Mouse (Mus musculus): ENCODE data around the gene Otop3.

Gene Otop3

DNA sequence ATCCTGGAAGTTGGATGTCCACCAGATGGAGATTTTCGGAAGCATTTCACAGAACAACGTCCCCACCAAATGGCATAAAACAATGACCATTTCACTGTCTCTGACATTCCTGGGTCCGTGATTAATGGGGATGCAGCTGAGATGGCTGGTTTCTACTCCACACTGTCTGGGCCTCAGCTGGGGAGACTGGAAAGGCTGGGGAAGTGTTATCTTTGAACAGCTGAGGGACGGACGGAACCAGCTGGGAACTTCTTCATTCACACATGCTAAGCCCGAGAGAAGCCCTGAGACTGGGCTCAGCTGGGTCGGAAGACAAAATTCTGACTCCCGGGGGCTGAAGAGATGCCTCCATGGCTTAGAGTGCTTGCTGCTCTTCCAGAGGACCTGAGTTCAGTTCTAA, 36.8 kb downstream of the Otop3 start:
- no peak for TF ChIP-seq GATA4 (IDR thresholded peaks at IDR 0.05; ENCODE audit: insufficient replicate concordance, low read length)

DNA sequence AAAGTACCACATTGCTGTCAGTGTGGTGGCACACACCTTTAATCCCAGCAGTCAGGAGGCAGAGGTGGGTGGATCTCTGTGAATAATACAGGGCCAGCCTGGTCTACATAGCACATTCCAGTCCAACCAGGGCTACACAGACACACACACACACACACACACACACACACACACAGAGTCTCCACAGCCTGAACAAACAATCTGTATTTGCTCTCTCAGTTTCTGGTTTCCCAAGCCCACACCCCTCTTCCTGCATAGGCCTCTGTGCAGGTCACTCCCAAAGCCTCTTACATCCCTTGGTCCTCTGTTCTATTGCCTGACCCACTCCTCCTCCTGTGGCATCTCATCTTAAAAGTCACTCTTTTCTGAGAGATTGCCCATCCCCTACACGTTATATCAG, 37.5 kb downstream of the Otop3 start:
- no peak for TF ChIP-seq GATA4 (IDR thresholded peaks at IDR 0.05; ENCODE audit: insufficient replicate concordance, low read length)

DNA sequence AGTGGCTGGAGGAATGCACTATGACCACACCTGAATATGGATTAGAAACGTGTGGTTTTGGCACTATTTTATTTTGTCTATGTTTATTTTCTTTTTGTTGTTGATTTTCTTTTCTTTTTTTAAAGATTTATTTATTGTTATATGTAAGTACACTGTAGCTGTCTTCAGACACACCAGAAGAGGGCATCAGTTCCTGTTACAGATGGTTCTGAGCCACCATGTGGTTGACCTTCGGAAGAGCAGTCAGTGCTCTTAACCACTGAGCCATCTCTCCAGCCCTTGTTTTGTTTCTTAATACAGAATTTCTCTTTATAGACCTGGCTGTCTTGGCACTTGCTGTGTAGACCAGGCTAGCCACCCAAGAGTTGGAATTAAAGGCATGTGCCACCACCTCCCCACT, 38.2 kb downstream of the Otop3 start:
- TF ChIP-seq GATA4 (IDR thresholded peaks at IDR 0.05; ENCODE audit: insufficient replicate concordance, low read length): no peak

DNA sequence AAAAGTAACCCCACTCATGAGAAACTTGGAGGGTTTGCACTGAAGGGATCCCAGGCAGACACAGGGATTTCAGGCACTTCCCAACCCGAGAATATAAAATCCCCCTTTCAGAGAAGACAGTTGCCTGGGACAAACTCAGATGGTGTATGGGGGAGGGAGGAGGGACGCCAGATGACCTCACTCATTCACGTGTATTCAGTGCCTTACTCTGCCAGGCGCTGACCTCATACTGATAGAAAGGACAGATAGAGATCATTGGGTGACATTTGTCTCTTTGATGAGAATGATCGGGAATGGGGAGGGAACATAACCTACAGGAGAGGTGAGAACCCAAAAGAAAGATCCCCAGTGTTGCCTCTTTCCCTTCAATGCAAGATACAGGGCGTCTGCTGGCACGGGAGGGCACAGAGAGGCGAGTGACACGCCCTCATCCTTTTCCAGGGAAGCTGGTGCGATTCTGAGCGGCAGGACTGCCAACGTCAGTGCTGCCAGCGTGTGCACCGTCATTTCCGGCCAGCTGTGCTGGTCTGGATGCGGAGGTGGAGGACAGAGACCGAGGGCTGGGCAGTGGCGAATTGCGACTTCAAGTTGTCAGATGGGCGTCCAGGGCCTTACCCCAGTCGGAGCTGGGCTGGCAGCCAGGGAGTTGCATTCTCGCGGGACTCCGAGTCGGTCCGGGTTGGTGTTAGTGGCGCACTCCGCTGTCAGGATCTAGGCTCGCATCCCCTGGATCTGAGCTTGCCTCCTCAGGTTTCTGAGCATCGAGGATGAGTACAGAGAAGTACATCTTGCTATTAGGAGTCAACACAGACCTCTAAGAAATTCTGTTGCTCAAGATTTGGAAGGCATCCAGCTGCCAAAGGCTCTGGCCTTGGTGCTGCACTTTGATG, 39.5 kb downstream of the Otop3 start:
- no peak for TF ChIP-seq GATA4 (IDR thresholded peaks at IDR 0.05; ENCODE audit: insufficient replicate concordance, low read length)

DNA sequence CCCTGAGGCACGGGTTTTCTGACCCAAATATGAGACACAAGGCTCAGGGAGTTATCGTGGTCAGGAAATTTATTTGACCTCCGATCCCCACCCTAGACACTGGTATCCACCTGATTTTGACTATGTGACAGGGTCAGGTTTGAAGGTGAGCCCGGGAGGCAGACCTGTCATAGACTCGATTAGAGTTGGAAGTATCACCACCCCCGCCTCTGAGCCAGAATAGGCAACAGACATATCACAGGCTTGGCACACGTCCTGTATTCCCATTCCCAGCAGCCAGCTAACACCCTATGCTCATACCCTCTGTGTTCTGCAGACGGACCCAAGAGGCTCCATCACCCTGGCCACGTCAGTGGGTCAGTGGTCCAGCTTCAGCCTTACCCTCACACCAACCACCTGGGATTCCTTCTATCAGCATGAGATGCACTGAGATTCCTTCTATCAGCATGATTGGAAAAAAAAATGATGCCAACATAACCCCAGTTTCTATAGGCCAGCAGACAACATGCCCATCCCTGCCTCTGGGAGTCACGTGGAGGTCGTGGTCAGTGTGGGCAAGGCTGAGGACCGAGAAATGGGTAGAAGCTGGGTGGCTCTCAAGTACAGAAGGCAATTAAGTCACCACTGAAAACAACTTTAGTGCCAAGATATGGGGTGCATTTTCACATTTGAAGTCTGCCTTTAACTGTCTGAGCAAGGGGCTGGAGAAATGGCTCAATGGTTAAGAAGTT, 40.3 kb downstream of the Otop3 start:
- no peak for TF ChIP-seq GATA4 (IDR thresholded peaks at IDR 0.05; ENCODE audit: insufficient replicate concordance, low read length)

DNA sequence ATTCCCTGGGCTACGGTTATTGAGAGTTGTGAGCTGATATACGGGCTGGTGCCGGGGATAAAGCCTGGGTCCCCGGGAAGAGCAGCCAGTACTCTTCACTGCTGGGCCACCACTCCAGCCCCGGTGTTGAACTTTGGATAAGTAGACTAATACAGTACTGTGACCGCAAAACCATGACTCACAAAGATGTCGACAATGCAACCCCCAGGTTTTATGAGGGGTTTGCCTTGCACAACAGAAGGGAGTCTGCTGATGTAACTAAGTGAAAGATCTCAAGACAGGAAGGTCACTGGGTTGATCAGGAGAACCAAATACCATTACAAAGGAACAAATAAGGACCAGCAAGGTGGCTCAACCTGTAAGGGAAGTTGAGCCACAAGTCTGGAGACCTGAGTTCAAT, 42.2 kb downstream of the Otop3 start:
- no peak for TF ChIP-seq GATA4 (IDR thresholded peaks at IDR 0.05; ENCODE audit: insufficient replicate concordance, low read length)

DNA sequence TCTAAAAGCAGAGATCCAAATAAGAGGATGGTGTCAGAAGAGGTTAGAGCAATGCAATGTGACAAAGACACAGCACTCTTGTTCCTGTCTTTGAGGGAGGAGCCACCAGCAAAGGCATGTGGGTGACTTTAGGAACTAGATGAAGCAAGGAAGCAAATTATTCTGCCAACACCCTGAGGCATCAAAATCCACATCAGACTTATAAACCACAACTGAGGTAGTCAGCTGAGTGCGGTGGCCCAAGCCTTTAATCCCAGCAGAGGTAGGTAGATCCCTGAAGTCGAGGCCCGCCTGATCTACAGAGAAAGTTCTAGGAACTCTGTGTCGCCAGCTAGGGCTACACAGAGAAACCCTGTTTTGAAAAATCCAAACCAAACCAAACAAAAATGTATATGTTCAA, 42.7 kb downstream of the Otop3 start:
- no peak for TF ChIP-seq GATA4 (IDR thresholded peaks at IDR 0.05; ENCODE audit: insufficient replicate concordance, low read length)

DNA sequence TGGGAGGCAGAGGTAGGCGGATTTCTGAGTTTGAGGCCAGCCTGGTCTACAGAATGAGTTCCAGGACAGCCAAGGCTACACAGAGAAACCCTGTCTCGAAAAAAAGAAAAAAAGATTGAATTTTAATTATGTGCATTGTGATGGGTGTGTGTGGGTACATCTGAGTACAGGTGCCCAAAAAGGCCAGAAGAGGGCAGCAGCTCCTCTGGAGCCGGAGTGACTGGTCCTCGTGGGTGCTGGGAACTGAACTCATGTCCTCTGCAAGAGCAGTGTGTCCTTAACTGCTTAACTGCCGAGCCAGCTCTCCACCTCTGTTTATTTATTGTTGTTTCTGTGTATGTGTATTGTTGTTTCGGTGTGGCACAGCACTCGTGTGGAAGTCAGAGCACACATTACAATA, 43.3 kb downstream of the Otop3 start:
- no peak for TF ChIP-seq GATA4 (IDR thresholded peaks at IDR 0.05; ENCODE audit: insufficient replicate concordance, low read length)

DNA sequence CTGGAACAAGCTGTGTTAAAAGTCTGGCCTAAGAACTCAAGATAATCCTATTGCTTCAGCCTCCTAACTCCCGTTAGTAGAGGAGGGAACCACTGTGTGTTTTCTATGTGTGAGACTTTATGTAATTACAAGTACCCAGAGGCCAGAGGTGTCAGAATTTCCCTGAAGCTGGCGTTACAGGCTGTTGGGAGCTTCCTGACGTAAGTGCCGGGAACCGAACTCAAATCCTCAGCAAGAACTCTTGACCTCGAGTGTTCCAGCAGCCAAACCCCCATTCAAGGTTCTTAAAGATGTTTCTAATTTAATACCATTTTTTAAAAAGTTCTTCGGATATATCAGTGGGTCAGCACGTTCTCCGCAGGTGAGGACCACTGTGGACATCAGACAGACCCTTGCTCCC, 46.7 kb downstream of the Otop3 start:
- TF ChIP-seq GATA4 (IDR thresholded peaks at IDR 0.05; ENCODE audit: insufficient replicate concordance, low read length): no peak

DNA sequence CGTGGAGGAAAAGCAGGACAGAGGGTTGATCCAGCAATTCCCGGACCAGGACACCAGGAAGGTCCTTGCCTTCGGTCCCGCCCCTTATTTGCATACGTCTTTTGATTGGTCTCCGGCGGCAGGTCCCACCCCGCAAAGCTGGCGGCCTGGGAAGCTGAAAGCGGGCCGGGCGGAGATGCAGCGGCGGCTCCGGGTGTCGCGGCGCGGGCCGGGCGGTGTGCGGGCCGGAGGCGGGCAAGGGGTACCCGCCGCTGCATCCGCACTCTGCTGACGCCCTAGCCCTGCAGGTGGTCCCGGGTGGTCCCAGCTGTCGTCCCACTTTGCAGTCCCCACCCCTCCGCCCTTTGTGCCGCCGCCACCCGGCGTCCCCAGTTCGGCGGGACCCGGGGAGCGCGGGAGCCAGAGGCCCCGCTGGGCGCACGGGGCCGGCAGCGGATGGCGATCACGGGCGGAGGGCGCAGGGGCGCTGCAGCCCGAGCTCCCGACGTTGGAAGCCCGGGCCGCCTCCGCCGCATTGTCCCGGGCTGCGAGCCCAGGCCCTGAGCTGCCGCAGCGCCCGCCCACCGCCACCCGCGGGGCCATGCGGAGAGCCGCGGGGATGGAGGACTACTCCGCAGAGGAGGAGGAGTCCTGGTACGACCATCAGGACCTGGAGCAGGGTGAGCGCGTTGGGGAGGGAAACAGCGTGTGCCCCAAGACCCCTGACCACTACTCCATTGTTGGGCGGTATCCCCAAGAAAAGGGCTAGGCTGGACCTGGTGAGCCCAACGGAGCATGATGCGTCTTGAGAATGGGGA, 47.4 kb downstream of the Otop3 start, which contains the start of gene Cdr2l:
Gene Cdr2l (plus strand): TSS at position 174 of the 797 bp plus-strand sequence.
- no peak; the same call in 1 of the 2 replicates for TF ChIP-seq GATA4 (IDR thresholded peaks at IDR 0.05; ENCODE audit: insufficient replicate concordance, low read length)

DNA sequence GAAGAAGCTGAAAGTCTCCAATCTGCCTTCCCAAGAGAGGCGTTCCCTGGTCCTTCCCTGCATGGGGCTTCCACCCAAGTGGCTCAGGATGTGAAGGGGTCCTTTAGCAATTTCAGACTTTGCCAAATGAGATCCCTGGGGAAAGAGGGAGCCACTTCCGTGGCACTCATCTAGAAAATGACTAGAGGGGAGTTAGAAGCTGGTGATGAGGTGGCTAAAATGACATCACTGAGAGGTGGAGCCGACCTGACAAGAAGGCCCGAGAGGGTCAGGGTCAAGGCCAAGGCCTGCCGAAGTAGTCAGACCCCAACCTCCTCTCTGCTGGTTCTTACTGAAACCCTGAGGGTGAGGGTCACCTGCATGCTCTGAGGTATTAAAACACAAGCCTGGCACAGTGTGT, 48.4 kb downstream of the Otop3 start:
- TF ChIP-seq GATA4 (IDR thresholded peaks at IDR 0.05; ENCODE audit: insufficient replicate concordance, low read length): no peak

DNA sequence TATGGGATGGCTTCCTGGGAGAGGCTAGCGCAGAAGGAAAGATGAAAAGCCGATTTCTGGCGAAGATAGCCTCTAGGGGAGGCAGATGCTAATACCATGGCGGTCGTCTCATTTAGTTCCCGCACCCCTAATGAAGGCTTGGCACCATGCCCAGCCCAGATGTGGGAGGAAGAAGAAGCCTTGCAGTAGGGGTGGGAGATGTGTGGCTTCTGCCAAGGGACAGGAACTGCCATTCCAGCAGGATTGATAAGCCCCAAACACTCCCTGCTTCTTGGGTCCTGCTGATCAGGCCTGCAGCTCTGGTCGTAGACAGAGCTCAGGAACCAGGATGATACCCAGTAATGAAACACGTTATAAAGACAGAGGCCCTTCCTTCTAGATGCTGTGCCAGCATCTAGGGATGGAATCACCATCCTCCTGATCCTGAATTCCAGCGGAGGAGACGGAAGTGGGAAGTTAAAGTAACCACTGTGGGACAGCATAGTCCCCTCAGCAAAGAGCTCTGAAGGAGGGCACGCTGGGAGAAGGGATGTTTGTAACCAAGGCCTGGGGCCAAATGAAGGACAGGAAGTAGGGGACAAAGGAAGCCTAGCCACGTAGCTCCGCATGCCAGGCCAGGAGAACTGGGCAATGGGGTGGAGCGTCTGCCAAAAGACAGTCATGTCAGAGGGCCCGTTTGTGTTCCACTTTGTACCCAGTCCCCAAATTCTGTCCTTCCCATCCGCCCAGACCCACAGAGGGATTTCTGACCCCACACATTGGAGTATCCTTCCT, 49.4 kb downstream of the Otop3 start:
- no peak for TF ChIP-seq GATA4 (IDR thresholded peaks at IDR 0.05; ENCODE audit: insufficient replicate concordance, low read length)

DNA sequence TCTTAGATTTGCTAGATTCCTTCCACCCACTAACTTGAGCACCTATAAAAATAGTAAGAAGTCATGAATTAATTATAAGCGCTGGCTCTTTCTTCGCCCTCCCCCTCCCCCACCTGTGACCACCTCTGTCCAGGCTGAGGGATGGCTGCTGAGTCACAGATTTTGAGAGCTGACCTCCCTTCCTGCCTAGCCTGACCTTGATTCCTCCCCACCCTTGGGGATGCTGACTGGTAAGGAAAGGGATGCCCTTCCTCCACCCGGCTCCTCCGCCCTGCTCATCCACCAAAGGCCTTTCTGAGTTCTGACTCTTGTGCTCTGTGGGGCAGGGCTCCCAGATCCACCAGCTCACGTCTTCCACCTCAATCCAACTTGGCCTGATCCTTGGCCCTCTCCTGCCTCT, 50.1 kb downstream of the Otop3 start:
- TF ChIP-seq GATA4 (IDR thresholded peaks at IDR 0.05; ENCODE audit: insufficient replicate concordance, low read length): no peak

DNA sequence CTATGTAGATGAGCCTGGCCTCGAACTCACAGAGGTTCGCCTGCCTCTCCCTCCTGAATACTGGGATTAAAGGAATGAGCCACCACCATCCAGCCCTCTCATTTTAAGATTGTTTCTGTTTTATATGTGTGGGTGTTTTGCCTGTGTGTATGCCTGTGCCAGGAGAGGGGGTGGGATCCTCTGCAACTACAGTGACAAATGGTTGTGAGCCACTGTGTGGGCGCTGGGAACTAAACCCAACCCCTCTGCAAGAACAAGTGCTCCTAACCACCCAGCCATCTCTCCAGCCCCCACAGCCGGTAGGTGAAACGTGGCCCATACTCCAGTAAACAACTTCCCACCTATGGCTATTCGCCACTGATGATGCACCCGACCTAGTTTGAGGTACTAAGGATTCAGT, 56.8 kb downstream of the Otop3 start:
- TF ChIP-seq GATA4 (IDR thresholded peaks at IDR 0.05; ENCODE audit: insufficient replicate concordance, low read length): no peak

Measured in liver, adult (tissue).